In genomic region chr1:88575917-88576669, GRCm38 (mm10) we compare ENCODE assay signal across 8 mouse cellular contexts.
DNase-seq lines count a peak whose midpoint lies in the region; ATAC-seq and TF ChIP-seq lines count a peak whose summit lies in the region.

No protein-coding gene starts in this region.

- intact Hi-C loops in heart, postnatal 25 days (cut with DNase I), result loop anchor here (5.0 kb wide), 1 partner anchor 81 kb away; no protein-coding TSS in a partner anchor

- peak overlapping the region; percentile 19; the same call in 1 of the 2 replicates for H3K4me3 ChIP-seq in heart, embryonic 12.5 days
- H3K4me3 ChIP-seq in lung, embryonic 14.5 days (ENCODE audit: low read depth, low read length), result no peak overlapping the region
- no peak overlapping the region for H3K4me3 ChIP-seq in stomach, postnatal 0 days (ENCODE audit: low read depth, low read length)
- no peak overlapping the region for H3K4me3 ChIP-seq in forebrain, embryonic 15.5 days

- no peak for ATAC-seq in heart, embryonic 12.5 days (ENCODE audit: insufficient number of reproducible peaks, low FRiP score)
- no peak for ATAC-seq in lung, embryonic 14.5 days (ENCODE audit: insufficient read depth)
- no peak for ATAC-seq in stomach, postnatal 0 days (ENCODE audit: low FRiP score, low TSS enrichment)
- no peak for ATAC-seq in forebrain, embryonic 15.5 days (replicated peaks)

- no peak for TF ChIP-seq EP300 in stomach, postnatal 0 days (optimal IDR thresholded peaks at IDR 0.05)

- TF ChIP-seq CTCF in lung, embryonic 14.5 days (IDR thresholded peaks at IDR 0.05; ENCODE audit: low read depth), result no peak
- no peak for TF ChIP-seq CTCF in stomach, postnatal 0 days (IDR thresholded peaks at IDR 0.05; ENCODE audit: low read depth)

- peaks cover 11% of the 10 kb centered on the region for H3K4me1 ChIP-seq in heart, embryonic 12.5 days (replicated peaks)
- H3K4me1 ChIP-seq in lung, embryonic 14.5 days (ENCODE audit: insufficient read depth), result no peaks in the 10 kb centered on the region
- H3K4me1 ChIP-seq in stomach, postnatal 0 days (replicated peaks; ENCODE audit: control insufficient read depth, insufficient read depth), result no peaks in the 10 kb centered on the region
- no peaks in the 10 kb centered on the region for H3K4me1 ChIP-seq in forebrain, embryonic 15.5 days

- WGBS in heart, embryonic 12.5 days, result 48% methylated on average over 14 of the region's 14 CpGs
- WGBS in lung, embryonic 14.5 days, result 46% methylated on average over 14 of the region's 14 CpGs
- WGBS in stomach, postnatal 0 days, result 41% methylated on average over 14 of the region's 14 CpGs
- 82% methylated on average over 14 of the region's 14 CpGs for WGBS in forebrain, embryonic 15.5 days

- H3K4me2 ChIP-seq in heart, embryonic 12.5 days, result peak overlapping the region; percentile 51
- H3K4me2 ChIP-seq in lung, embryonic 14.5 days, result peak overlapping the region; percentile 27
- H3K4me2 ChIP-seq in stomach, postnatal 0 days (replicated peaks; ENCODE audit: low read depth), result peak overlapping the region; percentile 27; the same call in 1 of the 2 replicates
- H3K4me2 ChIP-seq in forebrain, embryonic 15.5 days (replicated peaks), result no peak overlapping the region

- peak; percentile 94 for DNase-seq in heart, adult 11 months
- DNase-seq in heart, postnatal 25 days (ENCODE audit: low spot score), result no peak
- peak; percentile 29 for DNase-seq in lung, embryonic 14.5 days
- DNase-seq in stomach, postnatal 0 days (ENCODE audit: low spot score), result peak; percentile 31
- no peak for DNase-seq in cerebellum, adult 18-20 months
- DNase-seq in frontal cortex, postnatal 25 days (ENCODE audit: low spot score in 2 of 2), result no peak

- no peaks in the 10 kb centered on the region for H3K36me3 ChIP-seq in heart, embryonic 12.5 days
- H3K36me3 ChIP-seq in lung, embryonic 14.5 days (ENCODE audit: insufficient read depth), result no peaks in the 10 kb centered on the region
- H3K36me3 ChIP-seq in stomach, postnatal 0 days (ENCODE audit: control insufficient read depth, insufficient read depth, low read length), result no peaks in the 10 kb centered on the region
- H3K36me3 ChIP-seq in forebrain, embryonic 15.5 days, result no peaks in the 10 kb centered on the region

- peaks cover 10% of the 10 kb centered on the region for H3K9me3 ChIP-seq in heart, embryonic 12.5 days (replicated peaks)
- H3K9me3 ChIP-seq in lung, embryonic 14.5 days (ENCODE audit: low read depth, low read length), result no peaks in the 10 kb centered on the region
- no peaks in the 10 kb centered on the region for H3K9me3 ChIP-seq in stomach, postnatal 0 days (ENCODE audit: control insufficient read depth, low read length)
- H3K9me3 ChIP-seq in forebrain, embryonic 15.5 days, result no peaks in the 10 kb centered on the region

- no peak overlapping the region for H3K27ac ChIP-seq in heart, embryonic 12.5 days (ENCODE audit: poor library complexity, severe bottlenecking)
- H3K27ac ChIP-seq in lung, embryonic 14.5 days (ENCODE audit: low read depth), result peak overlapping the region; percentile 9
- no peak overlapping the region for H3K27ac ChIP-seq in stomach, postnatal 0 days (replicated peaks)
- no peak overlapping the region for H3K27ac ChIP-seq in forebrain, embryonic 15.5 days (replicated peaks)

- no peak overlapping the region for H3K9ac ChIP-seq in heart, embryonic 12.5 days
- no peak overlapping the region for H3K9ac ChIP-seq in lung, embryonic 14.5 days
- H3K9ac ChIP-seq in stomach, postnatal 0 days (ENCODE audit: low read length), result no peak overlapping the region
- no peak overlapping the region for H3K9ac ChIP-seq in forebrain, embryonic 15.5 days (replicated peaks)

- no peaks in the 10 kb centered on the region for H3K27me3 ChIP-seq in heart, embryonic 12.5 days (replicated peaks)
- no peaks in the 10 kb centered on the region for H3K27me3 ChIP-seq in lung, embryonic 14.5 days (ENCODE audit: insufficient read depth, low read length)
- no peaks in the 10 kb centered on the region for H3K27me3 ChIP-seq in stomach, postnatal 0 days (ENCODE audit: control insufficient read depth, insufficient read depth, low read length)
- no peaks in the 10 kb centered on the region for H3K27me3 ChIP-seq in forebrain, embryonic 15.5 days

Comparison
In these comparisons a context has a peak if more than half of its experiments do, and no peak if none do; other contexts are left out.
1. DNase-seq: peak in heart, adult 11 months (single experiment), lung, embryonic 14.5 days (single experiment) and stomach, postnatal 0 days (single experiment); none in heart, postnatal 25 days (single experiment), cerebellum, adult 18-20 months (0 of 2) and frontal cortex, postnatal 25 days (0 of 2).